Mouse (Mus musculus): ENCODE data around the gene Brinp1. TPM values are rescaled to one million over a fixed set of nuclear protein-coding genes. Genes with fewer than 3 reads are reported as not detected.
A peak's percentile ranks its signal among the peaks of the same experiment; 100 is the strongest.

The Brinp1 gene
- 100 to 1,000 TPM; 263 to 293 TPM for total RNA-seq (2021)

GRCm38 (mm10) chr4:68954322-68954901 lies at the start of gene Brinp1:
Gene Brinp1 (minus strand): TSS chr4:68954397.
- intact Hi-C loops (cut with DNase I), result loop anchor here (5.0 to 10.0 kb wide), 6 partner anchors 428 to 1477 kb away; no protein-coding TSS in a partner anchor
- DNase-seq (ENCODE audit: low spot score in 2 of 2), result peak; percentile 90 to 91

GRCm38 (mm10) chr4:68957265-68957664 lies 3.1 kb upstream of the Brinp1 start:
- intact Hi-C loops (cut with DNase I), result loop anchor here (5.0 to 10.0 kb wide), 3 partner anchors 240 to 805 kb away; no protein-coding TSS in a partner anchor
- peak in 1 of 2 experiments; percentile 46 for DNase-seq (ENCODE audit: low spot score in 2 of 2)

- DNase-seq (ENCODE audit: low spot score in 2 of 2), result no peak
- intact Hi-C loops (cut with DNase I), result loop anchor here (5.0 to 10.0 kb wide), 3 partner anchors 242 to 807 kb away; no protein-coding TSS in a partner anchor
These were observed 1.4 kb upstream of the Brinp1 start for GRCm38 (mm10) chr4:68955621-68956020.

GRCm38 (mm10) chr4:68953667-68954321 lies 403 bp downstream of the Brinp1 start:
- peak; percentile 23 to 39 for DNase-seq (ENCODE audit: low spot score in 2 of 2)
- intact Hi-C loops (cut with DNase I), result loop anchor here (5.0 to 10.0 kb wide), 6 partner anchors 429 to 1476 kb away; no protein-coding TSS in a partner anchor

- DNase-seq (ENCODE audit: low spot score in 2 of 2), result peak in 1 of 2 experiments; percentile 38
- intact Hi-C loops (cut with DNase I), result loop anchor here (5.0 to 10.0 kb wide), 6 partner anchors 429 to 1476 kb away; no protein-coding TSS in a partner anchor
These were observed 1.1 kb downstream of the Brinp1 start for GRCm38 (mm10) chr4:68953131-68953551.

- peak in 1 of 2 experiments; percentile 65 for DNase-seq (ENCODE audit: low spot score in 2 of 2)
- intact Hi-C loops (cut with DNase I), result loop anchor here (5.0 to 10.0 kb wide), 6 partner anchors 432 to 1473 kb away; no protein-coding TSS in a partner anchor
These were observed 3.6 kb downstream of the Brinp1 start for GRCm38 (mm10) chr4:68950556-68950955.

- no peak for DNase-seq (ENCODE audit: low spot score in 2 of 2)
- intact Hi-C loops (cut with DNase I), result loop anchor here (10.0 kb wide), 1 partner anchor 178 kb away; no protein-coding TSS in a partner anchor
These were observed 11.3 kb downstream of the Brinp1 start for GRCm38 (mm10) chr4:68942938-68943337.

GRCm38 (mm10) chr4:68930022-68930421 lies 24.2 kb downstream of the Brinp1 start:
- no peak for DNase-seq (ENCODE audit: low spot score in 2 of 2)

GRCm38 (mm10) chr4:68926091-68926490 lies 28.1 kb downstream of the Brinp1 start:
- DNase-seq (ENCODE audit: low spot score in 2 of 2), result no peak
- intact Hi-C loops (cut with DNase I), result no loop called here

More at GRCm38 (mm10) chr4:68930022-68930421, 24.2 kb downstream of the Brinp1 start:
- intact Hi-C loops (cut with DNase I), result no loop called here

- no peak for DNase-seq (ENCODE audit: low spot score in 2 of 2)
- intact Hi-C loops (cut with DNase I), result no loop called here
These were observed 31.3 kb downstream of the Brinp1 start for GRCm38 (mm10) chr4:68922944-68923343.

- no peak for DNase-seq (ENCODE audit: low spot score in 2 of 2)
- intact Hi-C loops (cut with DNase I), result no loop called here
These were observed 31.7 kb downstream of the Brinp1 start for GRCm38 (mm10) chr4:68922504-68922903.

GRCm38 (mm10) chr4:68920127-68920526 lies 34.1 kb downstream of the Brinp1 start:
- no peak for DNase-seq (ENCODE audit: low spot score in 2 of 2)
- intact Hi-C loops (cut with DNase I), result no loop called here

- intact Hi-C loops (cut with DNase I), result no loop called here
- peak in 1 of 2 experiments; percentile 30 for DNase-seq (ENCODE audit: low spot score in 2 of 2)
These were observed 43.3 kb downstream of the Brinp1 start for GRCm38 (mm10) chr4:68910942-68911341.

GRCm38 (mm10) chr4:68906417-68907210 lies 47.6 kb downstream of the Brinp1 start:
- peak; percentile 72 to 81 for DNase-seq (ENCODE audit: low spot score in 2 of 2)
- intact Hi-C loops (cut with DNase I), result no loop called here

- no peak for DNase-seq (ENCODE audit: low spot score in 2 of 2)
- intact Hi-C loops (cut with DNase I), result no loop called here
These were observed 63.7 kb downstream of the Brinp1 start for GRCm38 (mm10) chr4:68890526-68890925.

GRCm38 (mm10) chr4:68886276-68886675 lies 67.9 kb downstream of the Brinp1 start:
- no peak for DNase-seq (ENCODE audit: low spot score in 2 of 2)
- intact Hi-C loops (cut with DNase I), result no loop called here

- intact Hi-C loops (cut with DNase I), result no loop called here
- no peak for DNase-seq (ENCODE audit: low spot score in 2 of 2)
These were observed 82.2 kb downstream of the Brinp1 start for GRCm38 (mm10) chr4:68872028-68872427.

GRCm38 (mm10) chr4:68865135-68865767 lies 88.9 kb downstream of the Brinp1 start:
- intact Hi-C loops (cut with DNase I), result no loop called here
- DNase-seq (ENCODE audit: low spot score in 2 of 2), result no peak

GRCm38 (mm10) chr4:68864668-68865067 lies 89.5 kb downstream of the Brinp1 start:
- intact Hi-C loops (cut with DNase I), result no loop called here
- no peak for DNase-seq (ENCODE audit: low spot score in 2 of 2)
